Mouse (Mus musculus): ENCODE results near the gene Tst.

DNA sequence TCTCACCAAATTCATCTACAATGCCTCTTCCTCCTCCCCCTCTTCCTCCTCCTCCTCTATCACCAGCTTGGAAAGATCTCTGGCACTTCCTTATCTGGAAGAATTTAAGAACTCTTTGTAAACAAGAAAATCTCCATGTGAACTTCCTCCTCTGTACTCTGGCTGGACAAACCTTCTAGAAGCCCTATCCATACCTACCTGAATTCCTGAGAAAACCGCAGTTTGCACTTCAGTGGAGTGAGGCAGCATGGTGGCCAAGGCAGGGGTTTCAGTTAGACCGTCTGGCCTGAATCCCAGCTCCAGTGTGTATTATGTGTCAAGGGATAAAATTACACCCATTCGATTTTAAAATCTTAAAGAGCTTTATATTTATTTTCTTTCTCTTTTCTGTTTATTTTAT, 32.9 kb downstream of the Tst start:
- TF ChIP-seq CTCF (IDR thresholded peaks at IDR 0.05; ENCODE audit: control insufficient read depth, insufficient read depth, low read length), result no peak
- no peak for TF ChIP-seq POLR2A (IDR thresholded peaks at IDR 0.05; ENCODE audit: borderline replicate concordance, control insufficient read depth, low read depth, low read length)

Measured in bone marrow, adult 2 months (tissue).